Comparison of ENCODE assay signal across 9 mouse cellular contexts in the genomic region with DNA sequence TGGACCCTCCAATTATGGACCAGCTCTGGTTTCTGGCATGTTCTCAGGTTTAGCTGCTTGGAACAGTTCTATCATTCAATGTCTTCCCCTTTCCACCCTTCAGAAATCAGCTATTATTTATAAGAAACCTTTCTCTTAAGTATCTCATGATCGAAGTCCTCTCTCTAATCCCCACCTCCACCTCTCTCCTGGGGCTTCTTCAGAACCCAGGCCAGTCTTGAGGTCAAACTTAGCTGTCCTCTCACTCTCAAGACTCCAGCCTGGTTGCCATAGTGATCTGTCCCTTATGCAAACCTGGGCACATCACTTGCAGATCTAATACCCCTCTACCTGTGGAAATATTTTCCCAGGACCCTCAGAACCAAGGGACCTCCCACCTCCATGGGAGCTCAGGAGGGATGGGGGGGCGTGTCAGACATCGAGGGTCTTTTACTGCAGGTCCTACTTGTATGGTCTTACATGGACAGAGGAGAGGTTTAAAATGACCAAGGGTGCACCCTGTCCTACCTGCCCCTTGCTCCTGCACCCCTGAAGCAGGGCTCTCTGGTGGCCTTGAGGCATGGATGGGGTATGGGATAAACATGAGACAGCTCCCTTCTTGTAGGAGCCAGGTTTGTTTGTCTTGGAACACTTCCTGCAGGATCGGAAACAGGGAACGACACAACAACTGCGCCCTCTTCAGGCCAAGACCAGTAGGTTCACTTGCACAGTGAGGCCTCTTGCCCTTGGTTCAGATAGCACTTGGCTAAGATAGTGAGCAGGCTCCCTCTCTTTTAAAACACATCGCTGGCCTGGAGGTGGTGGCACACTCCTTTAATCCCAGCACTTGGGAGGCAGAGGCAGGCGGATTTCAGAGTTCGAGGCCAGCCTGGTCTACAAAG. TPM values are rescaled to one million over a fixed set of nuclear protein-coding genes. Genes with fewer than 3 reads are reported as not detected.
DNase-seq lines count a peak whose midpoint lies in the region; ATAC-seq and TF ChIP-seq lines count a peak whose summit lies in the region.
"Not testable (repeated sequence)": the region's sequence is repeated elsewhere in the genome, so short reads cannot be mapped to it uniquely, and the experiment has no call there.
"Had no signal": no experiment of that assay in that cellular context is flagged by ENCODE, and none has a peak within 500 bp of the region (broad histone marks: within the 10 kb centered on the region; RNA-seq: fewer than 3 reads in every experiment).

No protein-coding gene starts in this region.

- H3K27me3 ChIP-seq in embryonic facial prominence, embryonic 14.5 days (replicated peaks; ENCODE audit: control insufficient read depth, insufficient read depth, low read length) = not testable (repeated sequence)

- H3K27ac ChIP-seq in embryonic facial prominence, embryonic 14.5 days (replicated peaks; ENCODE audit: low read depth, low read length) = not testable (repeated sequence)

- H3K36me3 ChIP-seq in embryonic facial prominence, embryonic 14.5 days (ENCODE audit: control insufficient read depth, insufficient read depth, low read length) = not testable (repeated sequence)

- peak; percentile 8 for DNase-seq in 3T3-L1 (ENCODE audit: low read depth, low spot score)
- DNase-seq in adrenal gland, postnatal 10 days = peak; percentile 20
- peak; percentile 0 for DNase-seq in embryonic facial prominence, embryonic 14.5 days (ENCODE audit: low spot score)
- DNase-seq in heart, adult 8-10 months (ENCODE audit: low spot score) = peak; percentile 30
- DNase-seq in kidney, postnatal 25 days = peak; percentile 10 to 46
- peak; percentile 70 for DNase-seq in lung, adult 2 months
- peak; percentile 50 for DNase-seq in ovary, postnatal 10 days (ENCODE audit: low spot score)
- peak; percentile 32 to 47 for DNase-seq in thymus, adult 18-20 months

- H3K9ac ChIP-seq in embryonic facial prominence, embryonic 14.5 days (ENCODE audit: low read depth, low read length) = not testable (repeated sequence)

- TF ChIP-seq CTCF in lung, adult 2 months (IDR thresholded peaks at IDR 0.05; ENCODE audit: insufficient read depth, low read length) = not testable (repeated sequence)

- not testable (repeated sequence) for H3K4me2 ChIP-seq in embryonic facial prominence, embryonic 14.5 days (ENCODE audit: low read depth, low read length)

- TF ChIP-seq POLR2A in lung, adult 2 months (IDR thresholded peaks at IDR 0.05; ENCODE audit: borderline replicate concordance, extremely low read depth, low read depth, low read length) = not testable (repeated sequence)

- not testable (repeated sequence) for H3K4me1 ChIP-seq in embryonic facial prominence, embryonic 14.5 days (ENCODE audit: control insufficient read depth, insufficient read depth, low read length); lung, adult 2 months (ENCODE audit: control insufficient read depth, insufficient read depth, low read length)

- 84% methylated on average over 3 of the region's 9 CpGs for WGBS in embryonic facial prominence, embryonic 14.5 days
- WGBS in lung, adult 2 months = 71% methylated on average over 4 of the region's 9 CpGs

- not testable (repeated sequence) for ATAC-seq in embryonic facial prominence, embryonic 14.5 days (ENCODE audit: low read depth)

- H3K4me3 ChIP-seq in embryonic facial prominence, embryonic 14.5 days (ENCODE audit: low read depth, low read length); lung, adult 2 months (replicated peaks; ENCODE audit: extremely low read depth, low read depth, low read length): not testable (repeated sequence)

- H3K9me3 ChIP-seq in embryonic facial prominence, embryonic 14.5 days (ENCODE audit: control insufficient read depth, low read length) = not testable (repeated sequence)

RNA-seq across cellular contexts. Expression of a gene that starts 24.4 kb away (rescaled TPM):
- under 1 TPM; 0.27 to 0.48 TPM for total RNA-seq in adrenal gland, postnatal 10 days (2021)
- polyA plus RNA-seq in embryonic facial prominence, embryonic 14.5 days (2014; fragmentation: Nextera tagmentation; extraction: Ambion mirVana) = not detected in 2 replicates
- 1 to 10 TPM in 1 of 4 experiments, under 1 TPM in 1, not detected in 2; 0.59 to 1.3 TPM for total RNA-seq in heart, adult 8-10 months (2022)
- polyA plus RNA-seq in lung, adult 2 months (2012; rRNA removed) = not detected in 2 replicates
- polyA plus RNA-seq: embryonic facial prominence, embryonic 15.5 days had no signal

Comparison
In these comparisons a context has a peak if more than half of its experiments do, and no peak if none do; other contexts are left out.
1. DNase-seq: peak in every context shown above with its lines; median percentile 70 in lung, adult 2 months; 50 in ovary, postnatal 10 days; 40 in thymus, adult 18-20 months; 30 in heart, adult 8-10 months; 28 in kidney, postnatal 25 days; 20 in adrenal gland, postnatal 10 days; 8 in 3T3-L1; 0 in embryonic facial prominence, embryonic 14.5 days.